Mouse (Mus musculus) retina, adult 2 months (tissue): ENCODE data around the gene Grwd1.
"Not testable (repeated sequence)": the region's sequence is repeated elsewhere in the genome, so short reads cannot be mapped to it uniquely, and the experiment has no call there.

Source experiments
- DNase-seq: peaks from one replicate; pipeline ENCODE4 v3.0.0-alpha.2; 2012; ENCODE audit warnings: low read depth, low spot score

Gene Grwd1

DNA sequence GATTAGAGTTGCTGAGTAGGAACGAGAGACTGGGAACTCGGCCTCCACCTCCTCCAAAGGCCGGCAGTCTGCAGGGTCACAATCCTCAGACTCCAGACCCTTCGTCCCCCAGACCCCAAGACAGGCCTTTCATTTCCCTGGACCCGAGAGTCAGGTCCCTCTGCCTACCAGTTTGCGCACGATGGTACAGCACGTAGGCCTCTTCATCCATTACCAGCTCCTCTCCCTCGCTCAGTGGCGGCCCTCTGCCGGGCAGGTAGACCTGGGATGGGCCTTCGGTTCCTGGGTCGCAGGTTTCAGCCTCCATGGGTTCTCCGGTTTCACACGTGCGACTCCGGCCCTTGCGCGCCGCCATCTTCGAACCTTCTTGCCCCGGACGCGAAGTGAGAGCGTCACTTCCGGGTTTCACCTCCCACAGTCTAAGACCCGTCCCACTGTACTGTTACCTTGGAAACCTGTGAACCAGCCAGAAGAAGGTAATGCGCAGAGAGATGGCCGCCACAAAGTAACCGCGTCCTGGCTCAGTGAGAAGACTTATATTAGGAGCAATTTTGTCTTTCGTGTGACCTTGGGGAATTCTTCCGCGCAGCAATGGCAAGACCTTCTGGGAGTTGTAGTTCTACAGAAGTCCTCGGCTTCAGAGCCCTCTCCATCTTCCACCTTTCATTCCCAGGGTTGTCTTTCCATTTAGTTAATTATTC lies at the start of gene Grwd1:
Gene Grwd1 (minus strand): TSS at position 518 of the 701 bp plus-strand sequence.
- peak; percentile 86 for DNase-seq

DNA sequence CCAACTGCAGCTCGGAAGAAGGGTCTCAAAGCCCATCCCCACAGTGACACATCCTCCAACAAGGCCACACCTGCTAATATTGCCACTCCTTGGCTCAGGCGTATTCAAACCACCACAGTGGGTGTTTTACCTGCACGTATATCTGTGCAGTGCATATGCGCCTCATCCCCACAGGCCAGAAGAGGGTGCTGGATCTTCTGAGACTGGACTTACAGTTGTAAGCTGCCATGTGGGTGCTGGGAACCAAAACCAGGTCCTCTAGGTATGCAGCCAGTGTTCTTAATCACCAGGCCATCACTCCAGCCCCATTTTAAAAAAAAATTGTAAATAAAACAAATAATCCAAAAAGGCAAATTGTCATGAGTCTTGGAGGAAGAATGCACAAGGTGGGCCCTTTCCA lies 49.8 kb upstream of the Grwd1 start:
- DNase-seq = no peak

DNA sequence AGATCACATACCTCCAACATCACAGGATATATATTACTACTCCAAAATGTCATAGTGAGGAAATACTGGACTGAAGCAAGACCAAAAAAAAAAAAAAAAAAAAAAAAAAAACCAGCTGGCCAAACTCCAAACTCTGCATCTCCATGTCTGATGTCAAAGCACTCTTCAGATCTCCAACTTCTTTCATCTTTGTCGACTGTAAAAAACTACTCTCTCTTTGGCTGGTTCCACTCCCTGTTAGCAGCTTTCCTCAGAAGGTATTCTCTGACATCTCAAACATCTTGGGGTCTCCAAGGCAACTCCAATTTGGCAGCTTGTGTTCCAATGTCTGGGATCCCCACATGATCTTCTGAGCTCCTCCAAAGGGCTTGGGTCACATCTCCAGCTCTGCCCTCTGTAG lies 47.5 kb upstream of the Grwd1 start, which contains the start of gene Grin2d:
Gene Grin2d (minus strand): TSS at position 101 of the 400 bp plus-strand sequence.
- DNase-seq = not testable (repeated sequence)

DNA sequence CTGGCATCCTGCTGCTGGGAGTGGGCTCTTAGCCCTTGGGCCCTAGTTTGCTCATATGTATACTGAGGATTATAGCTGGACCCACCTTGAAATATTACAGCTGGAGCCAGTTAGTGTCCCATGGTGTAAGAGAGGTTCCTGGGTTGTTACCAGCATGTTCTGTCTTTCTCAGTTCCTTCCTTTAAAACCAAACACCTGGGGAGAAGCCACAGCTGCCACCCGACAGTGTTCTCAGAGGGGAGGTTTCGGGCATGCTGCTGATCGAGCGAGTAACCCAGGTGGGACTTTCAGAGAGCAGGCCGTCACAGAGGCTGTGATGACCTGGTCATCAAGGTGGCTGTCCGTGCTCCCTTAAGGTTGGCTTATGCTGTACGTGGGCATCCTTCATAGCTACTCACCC lies 46.2 kb upstream of the Grwd1 start:
- no peak for DNase-seq

DNA sequence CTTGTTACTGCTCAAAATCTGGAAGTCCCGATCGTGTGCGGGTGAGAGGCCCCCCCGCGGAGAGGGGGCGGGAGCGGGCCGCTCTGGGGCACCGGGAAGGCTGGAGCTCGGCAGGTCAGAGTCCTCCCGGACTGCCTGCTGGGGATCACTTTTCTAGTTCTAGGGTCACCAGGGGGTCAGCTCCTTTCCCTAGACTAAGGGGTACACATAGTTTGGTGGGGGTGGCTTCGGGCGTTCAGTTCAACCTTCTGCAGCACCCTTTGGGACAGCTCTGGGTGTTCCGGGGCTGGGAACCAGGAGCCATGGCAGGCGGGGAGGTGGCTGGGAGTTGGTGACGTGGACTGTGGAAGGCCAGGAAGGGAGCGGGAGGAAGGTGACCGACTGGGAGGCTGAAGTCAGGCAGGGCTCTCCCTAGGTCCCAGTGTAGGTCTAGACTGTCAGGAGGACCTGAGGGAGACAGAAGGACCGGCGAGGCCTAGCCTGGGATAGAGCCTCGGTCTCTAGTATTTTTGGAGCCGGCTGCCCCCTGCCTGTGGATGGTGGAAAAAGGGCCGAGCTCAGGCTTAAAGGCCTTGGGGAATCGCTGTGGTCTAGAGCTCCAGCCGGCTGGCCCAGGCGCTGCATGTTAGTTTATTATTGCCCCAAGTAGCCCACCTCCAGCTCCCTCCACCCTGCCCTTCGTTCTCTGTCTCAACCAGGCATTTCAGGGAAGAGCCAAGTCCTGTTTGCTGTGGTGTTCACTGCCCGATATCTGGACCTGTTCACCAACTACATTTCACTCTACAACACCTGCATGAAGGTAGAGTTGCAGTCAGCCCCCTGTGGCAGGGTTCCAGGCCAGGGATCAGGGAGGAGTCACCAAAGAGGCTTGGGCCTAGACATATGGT lies 42.6 kb upstream of the Grwd1 start:
- DNase-seq = no peak

DNA sequence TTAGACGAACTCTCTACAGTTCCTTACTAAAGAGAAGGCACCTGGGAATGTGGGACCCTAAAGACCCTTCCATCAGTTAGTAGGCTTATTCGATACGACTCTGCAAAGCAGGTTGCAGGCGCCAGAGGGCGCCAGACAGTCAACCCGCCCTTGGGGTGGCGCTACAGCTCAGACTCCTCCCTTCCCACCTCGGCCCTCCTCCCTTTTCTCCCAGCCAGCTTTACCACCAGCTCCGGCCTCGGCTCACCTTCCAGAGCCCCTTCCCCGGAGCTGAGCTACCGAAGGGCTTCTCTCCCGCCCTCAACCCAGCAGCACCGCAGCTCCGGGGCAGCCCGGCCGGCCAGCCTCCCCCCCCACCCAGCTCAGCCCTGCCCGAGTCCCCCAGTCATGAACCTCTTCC lies 41.9 kb upstream of the Grwd1 start, which contains the start of gene Kdelr1:
Gene Kdelr1 (plus strand): TSS at position 149 of the 400 bp plus-strand sequence.
- peak; percentile 75 for DNase-seq

DNA sequence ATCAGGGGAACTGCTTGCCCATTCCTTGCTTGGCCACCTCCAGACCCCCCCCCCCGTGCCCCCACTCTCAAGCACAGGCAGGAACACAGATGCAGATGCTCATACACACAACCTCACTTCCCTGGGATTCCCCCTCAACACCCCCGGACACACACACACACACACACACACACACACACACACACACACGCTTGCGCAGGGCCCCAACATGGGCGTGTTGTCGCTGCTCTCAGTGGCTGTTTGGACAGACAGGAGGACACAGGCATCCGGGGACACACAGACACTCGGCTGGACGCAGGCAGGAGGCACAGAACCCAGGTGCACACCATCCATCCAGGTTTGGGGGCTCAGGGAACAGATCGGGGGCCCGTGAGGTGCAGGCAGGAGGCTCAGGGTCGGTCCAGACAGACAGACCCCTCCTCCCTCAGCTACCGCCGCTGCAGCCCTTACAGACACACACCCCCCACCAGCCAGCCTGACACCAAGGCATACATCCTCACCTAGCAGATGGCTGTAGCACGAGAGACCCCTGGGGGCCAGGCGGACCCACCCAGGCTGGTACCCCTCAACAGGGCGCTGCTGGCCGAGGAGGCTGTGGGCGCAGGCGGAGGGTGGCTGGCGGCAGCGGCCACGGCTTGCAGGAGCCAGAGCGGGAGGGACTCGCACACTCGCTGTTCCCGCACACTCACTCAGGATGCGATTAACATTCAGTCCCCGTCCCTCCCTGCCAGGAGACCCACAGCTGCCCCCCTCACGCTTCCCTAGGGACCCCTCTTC lies 39.7 kb upstream of the Grwd1 start:
- no peak for DNase-seq

DNA sequence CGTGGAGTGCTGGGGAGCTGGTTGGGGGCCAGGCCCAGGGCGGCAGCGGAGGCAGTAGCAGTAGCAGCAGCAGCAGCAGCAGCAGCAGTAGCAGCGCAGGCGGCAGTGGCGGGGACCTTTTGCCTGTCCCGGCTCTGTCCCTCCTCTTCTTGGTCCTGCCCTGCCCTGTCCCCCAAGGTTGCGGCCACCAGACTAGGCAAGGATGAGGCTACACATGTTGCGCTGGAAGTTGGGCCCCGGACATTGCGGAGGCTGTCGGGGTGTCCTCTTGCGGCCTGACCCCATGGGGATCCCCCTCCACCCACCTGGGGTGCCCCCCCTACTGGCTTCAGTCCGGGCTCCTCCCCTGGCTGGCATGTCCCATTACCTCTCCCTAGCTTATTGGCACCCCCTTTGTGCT lies 39.0 kb upstream of the Grwd1 start:
- no peak for DNase-seq

DNA sequence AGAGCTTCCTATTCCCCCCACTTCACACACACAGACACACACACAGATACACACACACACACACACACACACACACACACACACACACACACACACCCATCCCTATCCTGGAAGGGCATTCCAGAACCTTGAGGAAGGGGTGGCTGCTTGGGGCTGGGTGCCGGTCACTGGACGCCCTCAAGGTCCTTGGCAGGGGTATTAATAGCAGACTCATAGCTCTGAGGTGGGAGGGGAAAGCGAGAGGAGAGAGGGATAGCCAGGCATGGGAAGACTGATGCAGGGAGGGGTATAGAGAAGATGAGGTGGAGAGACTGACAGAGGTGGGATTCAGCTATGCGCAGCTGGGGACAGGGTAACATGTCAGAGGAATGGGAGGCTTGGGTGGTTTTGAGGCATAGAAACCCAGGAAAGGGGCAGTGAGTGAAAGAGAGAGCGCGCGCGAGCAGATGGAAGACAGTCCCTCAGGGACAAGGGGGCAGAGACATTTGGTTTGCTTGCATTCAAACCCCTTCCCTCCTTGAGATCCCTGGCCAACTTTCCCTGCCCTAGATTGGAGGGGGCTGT lies 38.4 kb upstream of the Grwd1 start:
- no peak for DNase-seq

DNA sequence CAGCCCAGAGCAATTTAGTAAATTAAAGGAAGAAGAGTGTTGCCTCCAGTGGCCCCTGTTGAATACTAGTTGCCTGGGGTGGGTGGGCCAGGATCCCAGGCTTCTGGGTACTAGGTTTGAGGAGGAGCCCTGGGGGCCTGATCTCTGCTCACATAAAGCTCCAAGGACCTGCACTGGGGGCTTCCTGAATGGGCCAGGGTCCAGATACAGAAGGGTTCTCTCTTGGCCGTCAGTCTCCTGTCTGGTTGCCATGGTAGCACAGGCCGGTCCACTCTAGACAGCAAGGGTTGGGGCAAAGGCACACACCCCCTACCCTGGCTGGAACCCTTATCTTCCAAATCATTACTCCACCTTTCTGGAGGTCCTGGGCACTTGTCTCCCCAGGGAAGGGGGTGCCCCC lies 37.1 kb upstream of the Grwd1 start:
- no peak for DNase-seq

DNA sequence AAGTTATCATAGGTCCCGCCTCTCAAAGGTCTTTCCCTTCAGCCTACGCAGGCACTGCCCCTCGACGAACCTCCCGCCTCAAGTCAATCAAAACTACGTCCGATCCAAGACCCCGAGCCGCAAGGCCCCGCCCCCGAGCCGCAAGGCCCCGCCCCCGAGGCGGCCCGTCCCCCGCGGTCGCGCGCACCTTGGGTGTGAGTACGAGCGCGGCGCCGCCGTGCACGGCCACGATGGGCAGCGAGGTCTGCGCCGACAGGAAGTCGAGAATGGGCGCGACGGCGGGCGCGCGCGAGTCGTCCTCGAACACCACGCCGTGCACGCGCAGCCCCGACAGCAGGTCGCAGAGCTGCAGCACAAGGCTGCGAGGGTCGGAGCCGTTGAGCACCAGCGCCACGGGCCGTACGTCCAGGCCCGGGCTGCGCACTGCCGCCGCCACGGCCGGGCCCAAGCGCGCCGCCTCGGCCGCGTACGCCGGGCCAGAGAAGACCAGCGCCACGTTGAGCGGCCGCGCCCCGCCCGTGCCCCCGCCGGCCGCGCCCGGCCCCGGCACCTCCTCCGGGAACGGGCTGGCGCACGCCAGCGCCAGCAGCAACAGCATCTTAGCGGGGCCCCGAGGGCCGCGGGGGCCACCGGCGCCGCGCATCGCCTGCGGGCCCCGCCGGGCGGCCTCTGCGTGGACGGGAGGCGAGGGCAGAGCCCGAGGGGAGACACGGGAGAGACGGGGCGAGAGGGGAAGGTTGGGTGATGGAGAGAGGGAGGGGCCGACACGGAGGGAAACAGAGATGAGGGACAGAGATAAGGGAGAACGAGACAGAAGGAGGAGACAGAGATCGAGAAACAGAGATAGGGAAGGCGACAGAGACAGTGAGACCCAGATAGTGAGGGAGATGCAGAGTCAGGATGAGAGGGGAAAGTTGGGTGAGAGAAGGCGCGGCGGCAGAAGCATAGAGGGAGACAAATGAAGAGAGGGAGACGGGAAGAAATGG lies 35.5 kb upstream of the Grwd1 start:
- peak; percentile 72 for DNase-seq

DNA sequence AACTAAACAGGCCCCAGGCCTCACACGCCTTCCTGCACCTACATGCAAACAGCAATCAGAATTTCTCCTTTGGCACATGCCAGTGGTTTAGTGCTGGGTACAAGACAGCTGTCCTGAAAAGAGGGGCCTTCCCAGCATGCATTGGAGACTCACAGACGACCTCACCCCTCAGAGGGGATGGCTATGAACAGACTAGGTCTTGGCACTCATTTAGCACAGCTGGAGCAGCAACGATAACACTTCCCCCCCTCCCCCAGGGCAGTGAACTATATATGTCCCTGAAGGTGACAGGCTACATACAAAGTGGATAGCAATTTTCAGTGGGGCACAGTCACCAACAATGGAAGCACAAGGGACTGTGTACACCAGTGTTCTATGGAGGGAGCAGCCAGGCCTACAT lies 33.7 kb upstream of the Grwd1 start:
- DNase-seq = no peak

DNA sequence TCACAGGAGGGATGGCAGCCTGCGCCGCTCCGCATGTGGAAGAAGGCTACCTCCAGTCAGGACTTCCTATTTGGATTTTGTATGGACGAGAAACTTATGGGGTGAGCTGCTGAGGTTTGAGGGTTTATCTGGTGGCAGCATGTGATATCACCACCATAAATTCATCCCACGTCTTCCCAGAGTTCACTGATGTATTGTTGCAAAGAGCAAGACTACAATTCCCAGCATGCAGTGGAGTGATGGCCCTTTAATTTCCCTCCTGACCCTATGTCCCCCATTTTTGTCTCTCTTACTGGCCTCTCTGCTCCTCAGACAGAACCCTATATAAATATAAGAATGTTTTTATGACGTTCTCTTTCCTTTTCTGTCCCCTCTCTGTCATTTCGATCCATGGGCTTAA lies 32.1 kb upstream of the Grwd1 start:
- no peak for DNase-seq

DNA sequence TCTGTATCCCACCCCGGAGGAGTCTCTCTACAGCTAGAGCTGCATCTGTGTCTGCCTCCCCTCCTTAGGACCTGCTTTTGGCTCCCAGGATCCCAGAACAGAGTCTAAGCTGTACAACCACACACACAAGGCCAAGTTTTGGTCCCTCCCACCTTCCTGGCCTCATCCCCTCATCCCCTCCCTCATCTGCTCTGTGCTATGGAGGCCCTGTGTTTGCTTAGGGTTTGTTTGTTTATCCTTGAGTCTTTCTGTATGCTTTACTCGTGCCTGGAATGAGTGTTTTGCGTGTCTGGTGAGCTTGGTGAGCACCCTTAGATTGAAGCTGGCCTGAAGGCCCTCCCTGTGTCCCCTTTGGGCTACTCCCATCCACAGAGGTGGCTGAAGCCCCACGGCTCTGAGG lies 28.3 kb upstream of the Grwd1 start:
- DNase-seq = no peak

DNA sequence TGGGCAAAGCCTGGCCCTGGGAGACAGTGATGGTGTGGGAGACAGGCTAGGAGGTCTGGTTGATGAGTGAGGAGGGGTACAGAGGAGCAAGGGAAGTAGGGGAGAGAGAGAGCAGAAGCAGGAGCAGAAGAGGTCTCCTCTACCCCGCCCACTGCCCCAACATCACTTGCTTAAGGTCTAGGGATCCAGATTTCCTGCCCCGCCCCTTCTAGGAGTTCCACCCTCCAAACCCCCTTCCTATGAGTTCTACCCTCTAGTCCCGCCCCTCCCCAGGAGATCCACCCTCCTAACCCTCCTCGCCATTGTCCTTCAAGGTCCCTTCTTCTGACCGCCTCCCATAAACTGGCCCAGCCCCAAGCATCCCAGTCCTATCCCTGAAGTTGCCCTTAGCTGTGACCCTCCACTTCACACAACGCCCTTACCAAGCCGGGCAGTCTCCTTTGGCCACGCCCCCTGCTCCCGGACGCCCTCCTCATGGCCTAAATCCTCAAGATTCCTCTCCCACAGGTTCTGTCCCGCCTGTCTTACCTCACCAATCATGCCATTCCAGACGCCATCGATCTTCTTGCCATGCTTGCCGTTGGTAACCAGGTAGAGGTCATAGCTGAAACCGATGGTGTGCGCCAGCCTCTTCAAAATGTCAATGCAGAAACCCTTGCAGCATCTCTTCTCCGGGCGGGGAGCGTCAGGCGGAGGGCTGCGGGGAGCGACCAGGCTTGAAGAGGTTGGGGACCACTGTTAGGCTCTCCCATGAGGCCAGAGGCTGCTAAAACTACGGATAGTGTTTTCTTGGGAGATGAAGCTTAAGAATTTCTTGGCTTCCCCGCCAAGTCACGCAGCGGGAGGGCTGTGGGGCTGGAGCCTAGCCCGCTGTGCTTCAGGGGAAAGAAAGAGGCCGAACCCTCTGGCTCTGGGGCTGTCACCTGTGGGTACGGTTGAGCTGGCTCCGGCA lies 26.5 kb upstream of the Grwd1 start:
- DNase-seq = no peak

DNA sequence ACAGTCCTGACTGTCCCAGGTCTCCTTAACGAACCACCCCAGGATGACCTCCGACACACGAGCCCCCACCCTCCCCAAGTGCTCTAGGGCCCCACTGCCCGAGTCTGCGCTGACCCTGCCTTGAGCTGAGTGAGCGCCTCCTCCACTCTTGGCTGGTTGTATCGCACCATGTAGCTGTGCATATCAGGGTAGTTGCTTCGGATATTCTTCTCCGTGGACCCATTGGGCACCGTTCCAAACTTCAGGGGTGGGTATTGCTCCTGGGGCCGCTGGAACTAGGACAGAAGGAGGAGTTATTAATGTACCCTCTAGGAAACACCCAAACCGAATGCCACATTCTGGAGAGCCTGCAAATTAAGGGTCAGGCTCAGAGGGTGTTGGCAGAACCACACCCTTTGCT lies 22.3 kb upstream of the Grwd1 start:
- DNase-seq = no peak

DNA sequence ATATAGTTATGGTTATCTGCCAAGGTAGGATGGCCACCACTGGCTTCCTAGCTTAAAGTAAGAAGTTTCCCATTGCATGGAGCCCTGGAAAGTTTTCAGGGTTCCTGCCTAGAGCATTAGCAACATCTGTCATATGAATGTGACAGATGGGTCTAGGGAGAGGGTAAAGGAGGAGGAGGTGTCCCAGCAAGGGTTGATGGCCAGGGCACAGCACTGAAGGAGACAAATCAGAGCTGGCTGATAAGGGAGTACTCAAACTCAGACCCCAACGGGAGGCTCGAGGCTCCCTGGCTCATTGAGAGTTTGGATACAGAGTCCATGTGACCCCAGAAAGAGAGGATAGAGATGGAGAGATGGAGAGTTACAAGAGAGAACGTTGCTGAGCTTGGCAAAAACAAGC lies 19.9 kb upstream of the Grwd1 start:
- DNase-seq = no peak

DNA sequence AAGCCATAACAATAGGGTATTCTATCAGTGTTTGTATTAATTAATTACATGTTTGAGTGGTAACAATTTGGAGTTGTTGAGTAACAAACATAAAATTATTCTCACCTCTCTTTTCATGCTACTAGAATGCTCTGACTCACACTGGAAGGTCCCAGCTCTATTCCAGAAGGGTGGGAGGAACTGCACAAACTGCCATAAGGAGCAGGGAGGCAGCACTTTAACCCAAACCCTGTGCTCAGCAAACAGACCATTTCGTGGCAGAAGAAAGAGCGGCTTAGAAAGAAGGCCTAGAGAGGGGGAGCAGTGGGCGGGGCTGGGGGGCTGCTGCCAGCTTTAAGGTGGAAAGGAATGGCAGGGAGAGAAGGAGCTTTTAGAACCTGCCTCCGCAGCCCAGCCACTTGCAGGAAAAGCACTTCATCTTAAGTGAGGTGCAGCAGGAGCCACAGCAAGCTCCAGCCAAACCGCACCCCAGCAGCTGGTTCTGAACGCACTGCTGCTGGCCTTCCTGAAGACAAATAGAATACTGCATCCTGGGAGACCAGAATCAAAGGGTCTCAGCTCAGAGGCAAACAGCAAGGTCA lies 17.8 kb upstream of the Grwd1 start:
- DNase-seq = no peak
